Mouse (Mus musculus): Measurements from ENCODE around the gene Rhebl1.

DNA sequence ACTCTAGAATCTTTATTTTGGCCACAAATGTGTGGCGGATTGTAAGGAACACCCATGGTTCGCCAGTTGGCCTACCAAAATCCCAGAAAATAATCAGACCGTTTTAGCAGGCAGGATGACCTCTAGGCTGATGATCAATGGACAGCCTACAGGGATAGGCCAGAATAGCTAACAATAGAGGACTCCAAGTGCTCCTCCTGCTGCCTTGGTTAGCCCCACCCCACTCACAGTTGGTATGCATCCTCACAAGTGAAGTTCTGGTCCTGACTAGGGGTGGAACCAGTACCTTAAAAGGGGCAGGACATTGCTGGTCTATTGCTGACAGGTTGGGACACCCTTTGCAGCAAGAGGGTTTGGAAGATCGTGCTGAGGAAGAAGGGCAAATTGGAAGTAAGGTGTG is 1.3 kb downstream of the Rhebl1 start:
- TF ChIP-seq POLR2A (IDR thresholded peaks at IDR 0.05; ENCODE audit: control insufficient read depth, low read depth, low read length) (no peak), CTCF (IDR thresholded peaks at IDR 0.05; ENCODE audit: control insufficient read depth, insufficient read depth, insufficient replicate concordance, low read depth, low read length) (no peak)
